ENCODE assay signal across 8 mouse cellular contexts in the genomic region with DNA sequence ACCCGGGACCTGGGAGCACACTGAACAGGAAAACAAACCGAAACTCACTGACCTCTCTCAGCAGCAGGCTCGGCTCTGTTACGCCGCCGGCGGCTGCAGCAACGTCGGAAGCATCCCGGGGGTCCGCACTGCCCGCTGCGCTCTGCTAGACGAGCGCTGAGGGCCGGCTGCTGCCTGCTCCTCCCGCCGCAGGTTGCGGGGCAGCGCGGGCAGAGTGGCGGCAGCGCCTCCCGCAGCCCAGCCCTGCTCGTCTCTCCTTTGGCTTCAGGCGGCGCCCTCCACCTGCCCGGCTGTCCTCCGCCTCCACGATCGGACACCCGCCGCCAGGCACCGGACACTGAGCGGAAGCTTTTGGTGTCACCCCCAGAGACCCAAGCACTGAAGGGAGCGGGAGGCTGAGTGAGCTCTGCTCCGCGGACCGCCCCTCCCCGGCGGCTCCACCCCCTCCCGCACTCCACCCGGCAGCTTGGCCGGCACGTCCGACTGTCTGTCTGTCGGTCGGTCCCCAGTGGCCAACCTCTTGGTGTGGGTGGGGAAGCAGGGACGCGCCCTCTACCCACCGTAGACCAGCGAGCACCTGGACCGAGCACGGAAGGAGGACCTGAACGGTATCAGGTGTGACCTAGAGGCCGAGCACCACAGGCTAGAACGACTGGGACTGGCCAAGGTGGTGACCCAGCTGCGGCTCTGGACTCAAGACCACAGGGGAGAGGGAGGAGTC. TPM values are rescaled to one million over a fixed set of nuclear protein-coding genes. Genes with fewer than 3 reads are reported as not detected.
A peak's percentile ranks its signal among the peaks of the same experiment; 100 is the strongest.
DNase-seq lines count a peak whose midpoint lies in the region; ATAC-seq lines count a peak whose summit lies in the region.

A gene (minus strand): TSS at position 420 of the 721 bp plus-strand sequence.

- under 1% methylated on average over 56 of the region's 58 CpGs for WGBS in hindbrain, embryonic 13.5 days

- DNase-seq in adrenal gland, adult 18-20 months (ENCODE audit: low spot score in 2 of 2), result peak; percentile 44 to 50
- DNase-seq in cerebellum, postnatal 14 days, result peak; percentile 76 to 83
- peak; percentile 21 to 23 for DNase-seq in frontal cortex, postnatal 36 days (ENCODE audit: low spot score in 2 of 2)
- DNase-seq in left cerebral cortex, adult 8-10 months (ENCODE audit: low spot score in 2 of 2), result peak; percentile 12 to 26
- peak; percentile 67 to 80 for DNase-seq in lung, postnatal 4 days
- peak; percentile 21 for DNase-seq in retina, postnatal 7 days (ENCODE audit: low read depth, low spot score)
- DNase-seq in c-Kit-positive CD71-positive TER-119-positive erythroid progenitor cells, embryonic 14.5 days (ENCODE audit: low spot score), result no peak

- H3K36me3 ChIP-seq in hindbrain, embryonic 13.5 days, result no peaks in the 10 kb centered on the region

- ATAC-seq in hindbrain, embryonic 13.5 days (ENCODE audit: low FRiP score), result peak; percentile 79

- H3K4me3 ChIP-seq in hindbrain, embryonic 13.5 days, result peak within 1 kb of the TSS; percentile 75

- no peaks in the 10 kb centered on the region for H3K9me3 ChIP-seq in hindbrain, embryonic 13.5 days

- H3K9ac ChIP-seq in hindbrain, embryonic 13.5 days, result peak within 1 kb of the TSS; percentile 88

- peak within 1 kb of the TSS; percentile 89 for H3K27ac ChIP-seq in hindbrain, embryonic 13.5 days

- peak within 1 kb of the TSS; percentile 75 for H3K4me2 ChIP-seq in hindbrain, embryonic 13.5 days

- peaks cover 5% of the 10 kb centered on the region for H3K27me3 ChIP-seq in hindbrain, embryonic 13.5 days

- peaks cover 10% of the 10 kb centered on the region for H3K4me1 ChIP-seq in hindbrain, embryonic 13.5 days (replicated peaks)

RNA-seq across cellular contexts. Expression of the gene that starts here (rescaled TPM):
- total RNA-seq in adrenal gland, adult 18-20 months (2021), result 1 to 10 TPM; 2.0 to 2.5 TPM
- 15.4 and 15.5 TPM in 2 replicates for polyA plus RNA-seq in hindbrain, embryonic 13.5 days (2015; fragmentation: Nextera tagmentation; extraction: Ambion mirVana)
- 10 to 100 TPM in 3 of 4 experiments, 1 to 10 TPM in 1; 9.7 to 12.9 (median 11.3) TPM for total RNA-seq in left cerebral cortex, adult 8-10 months (2022)
